Mouse (Mus musculus) heart, embryonic 13.5 days (tissue): Measurements from ENCODE around the gene Eid3. TPM values are rescaled to one million over a fixed set of nuclear protein-coding genes. Genes with fewer than 3 reads are reported as not detected.

Experiments used
- ATAC-seq: fragments of 200-750 bp; cut with Nextera tagmentation; 2 replicates; pipeline ENCODE4 v1.8.0; 2017; ENCODE audit warnings: moderate TSS enrichment; ENCODE audit not compliant: insufficient number of reproducible peaks, low FRiP score, low TSS enrichment; ENCODE audit errors: extremely low read depth
- H3K27ac ChIP-seq: fragments of 300-500 bp; sonication (generic); replicated peaks from 2 replicates; pipeline ENCODE4 v1.5.1; 2015; ENCODE audit warnings: moderate library complexity, mild to moderate bottlenecking, inconsistent platforms
- H3K27me3 ChIP-seq: fragments of 300-500 bp; sonication (generic); replicated peaks from 2 replicates; pipeline ENCODE4 v1.6.1; 2015; ENCODE audit warnings: mild to moderate bottlenecking, inconsistent platforms
- H3K36me3 ChIP-seq: fragments of 300-500 bp; sonication (generic); 2 replicates; pipeline ENCODE4 v1.6.1; 2015; ENCODE audit warnings: mild to moderate bottlenecking, inconsistent platforms
- H3K4me1 ChIP-seq: fragments of 300-500 bp; sonication (generic); 2 replicates; pipeline ENCODE4 v1.6.1; 2015; ENCODE audit warnings: inconsistent platforms
- H3K4me2 ChIP-seq: fragments of 300-500 bp; sonication (generic); 2 replicates; pipeline ENCODE4 v1.6.1; 2015; ENCODE audit warnings: inconsistent platforms, mild to moderate bottlenecking, moderate library complexity
- H3K4me3 ChIP-seq: fragments of 300-500 bp; sonication (generic); 2 replicates; pipeline ENCODE4 v1.5.1; 2015; ENCODE audit warnings: moderate library complexity, mild to moderate bottlenecking, inconsistent platforms
- H3K9ac ChIP-seq: fragments of 300-500 bp; sonication (generic); 2 replicates; pipeline ENCODE4 v1.6.1; 2015; ENCODE audit warnings: inconsistent platforms, mild to moderate bottlenecking, moderate library complexity
- H3K9me3 ChIP-seq: fragments of 300-500 bp; sonication (generic); 2 replicates; pipeline ENCODE4 v1.6.1; 2016; ENCODE audit warnings: inconsistent platforms
- WGBS: fragments of 180-500 bp; shearing (Covaris S2); methylation state at CpG from one replicate; pipeline ENCODE4 v1.1.7; 2015; ENCODE audit warnings: mixed read lengths; 5-methylcytosine and 5-hydroxymethylcytosine counted together
- polyA plus RNA-seq: library from polyadenylated mRNA; unstranded; fragments of >200 nt; fragmentation: Nextera tagmentation; extraction: Ambion mirVana; gene quantifications from 2 replicates; pipeline ENCODE4 v1.2.1, GENCODE M21; 2015

The Eid3 gene
- polyA plus RNA-seq, 1 experiment from 2014 or later: 0.36 TPM

DNA sequence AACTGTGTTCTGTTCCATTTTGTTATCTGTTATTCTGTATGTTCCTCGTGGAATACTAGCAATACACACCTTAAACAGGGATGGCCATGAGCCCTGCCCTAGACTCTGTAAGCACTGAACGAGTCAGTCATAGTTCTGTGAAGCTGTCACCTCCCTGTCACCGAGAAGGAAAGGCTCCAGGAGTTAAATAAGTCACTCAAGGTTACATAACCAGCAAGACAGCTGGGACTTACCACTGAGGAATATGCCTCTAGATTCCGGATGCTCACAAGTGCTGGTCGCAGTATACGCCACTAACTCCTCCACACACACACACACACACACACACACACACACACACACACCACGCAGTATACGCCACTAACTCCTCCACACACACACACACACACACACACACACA, 21.7 kb upstream of the Eid3 start:
- no peak overlapping the region for H3K27ac ChIP-seq
- no peak overlapping the region for H3K4me3 ChIP-seq
- no peak overlapping the region for H3K9ac ChIP-seq
- H3K4me1 ChIP-seq: no peaks in the 10 kb centered on the region
- 76% methylated on average over 7 of the region's 8 CpGs for WGBS
- ATAC-seq: no peak
- no peaks in the 10 kb centered on the region for H3K27me3 ChIP-seq
- H3K4me2 ChIP-seq: no peak overlapping the region
- H3K9me3 ChIP-seq: no peaks in the 10 kb centered on the region
- no peaks in the 10 kb centered on the region for H3K36me3 ChIP-seq

DNA sequence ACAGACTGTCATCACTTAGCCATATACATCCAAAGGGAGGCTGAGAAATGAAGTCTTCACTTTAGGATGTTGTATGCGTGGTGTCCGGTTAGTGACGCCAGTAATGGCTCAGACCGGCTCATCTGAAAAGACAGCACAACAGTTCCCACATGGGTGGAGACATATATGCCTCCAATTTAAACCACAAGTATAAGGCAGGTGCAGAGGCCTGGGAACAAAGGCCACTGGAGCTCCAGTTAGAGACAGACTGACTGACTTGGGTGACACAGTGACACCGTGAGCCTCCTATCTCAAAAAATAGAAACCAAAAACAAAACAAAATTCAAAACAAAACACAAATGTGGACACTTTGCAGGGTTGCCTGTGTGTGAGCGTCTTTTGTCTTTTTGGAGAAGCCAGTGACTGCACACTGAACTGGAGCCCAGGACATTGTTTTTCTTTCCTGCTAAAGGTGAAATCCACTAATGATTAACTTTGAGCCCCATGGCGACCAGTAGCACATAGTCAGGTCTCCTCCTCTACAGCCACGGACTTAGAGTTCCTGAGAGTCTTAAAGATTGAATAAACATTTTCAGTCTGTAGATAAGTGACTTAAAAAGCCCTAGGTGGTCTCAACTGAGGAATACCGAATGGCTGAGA, 18.5 kb upstream of the Eid3 start:
- H3K27me3 ChIP-seq: no peaks in the 10 kb centered on the region
- no peak overlapping the region for H3K27ac ChIP-seq
- no peak overlapping the region for H3K4me3 ChIP-seq
- no peak for ATAC-seq
- no peak overlapping the region for H3K4me2 ChIP-seq
- no peaks in the 10 kb centered on the region for H3K4me1 ChIP-seq
- no peak overlapping the region for H3K9ac ChIP-seq
- WGBS: 68% methylated on average over 9 of the region's 9 CpGs
- no peaks in the 10 kb centered on the region for H3K9me3 ChIP-seq
- H3K36me3 ChIP-seq: no peaks in the 10 kb centered on the region

DNA sequence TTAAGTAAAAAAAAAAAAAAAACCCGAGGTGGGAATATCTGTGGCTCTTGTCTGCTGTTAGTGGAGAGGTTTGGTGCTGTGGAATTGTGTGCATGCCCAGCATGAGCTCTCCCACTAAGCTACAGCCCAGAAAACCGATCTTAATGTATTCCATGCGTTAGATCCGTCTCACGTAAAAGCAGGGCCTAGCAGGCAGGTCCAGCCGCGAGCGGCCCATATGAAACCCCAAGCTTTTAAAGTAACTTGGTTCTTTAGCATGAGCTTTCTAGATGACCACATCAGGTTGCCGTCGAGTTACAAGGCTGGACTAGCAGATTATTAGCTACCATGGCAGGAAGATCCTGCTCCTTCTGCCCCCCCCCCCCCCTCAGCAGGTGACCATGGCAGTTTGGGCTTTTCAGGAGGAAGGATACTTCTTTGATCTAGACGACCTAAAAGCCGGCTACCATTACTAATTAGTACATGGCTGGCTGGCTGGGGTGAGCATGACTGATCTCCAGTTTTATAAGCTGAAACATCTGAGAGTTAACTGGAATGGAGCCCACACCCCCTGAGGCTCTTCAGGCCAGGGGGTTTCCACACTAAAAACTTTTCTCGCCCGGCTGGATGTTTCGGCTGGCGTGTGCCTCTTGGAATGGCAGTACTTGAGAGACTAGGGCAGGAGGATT, 16.6 kb upstream of the Eid3 start:
- H3K4me2 ChIP-seq: no peak overlapping the region
- no peak overlapping the region for H3K9ac ChIP-seq
- H3K36me3 ChIP-seq: no peaks in the 10 kb centered on the region
- H3K27ac ChIP-seq: no peak overlapping the region
- 68% methylated on average over 16 of the region's 16 CpGs for WGBS
- no peaks in the 10 kb centered on the region for H3K27me3 ChIP-seq
- no peak overlapping the region for H3K4me3 ChIP-seq
- H3K9me3 ChIP-seq: no peaks in the 10 kb centered on the region
- no peaks in the 10 kb centered on the region for H3K4me1 ChIP-seq
- no peak for ATAC-seq

DNA sequence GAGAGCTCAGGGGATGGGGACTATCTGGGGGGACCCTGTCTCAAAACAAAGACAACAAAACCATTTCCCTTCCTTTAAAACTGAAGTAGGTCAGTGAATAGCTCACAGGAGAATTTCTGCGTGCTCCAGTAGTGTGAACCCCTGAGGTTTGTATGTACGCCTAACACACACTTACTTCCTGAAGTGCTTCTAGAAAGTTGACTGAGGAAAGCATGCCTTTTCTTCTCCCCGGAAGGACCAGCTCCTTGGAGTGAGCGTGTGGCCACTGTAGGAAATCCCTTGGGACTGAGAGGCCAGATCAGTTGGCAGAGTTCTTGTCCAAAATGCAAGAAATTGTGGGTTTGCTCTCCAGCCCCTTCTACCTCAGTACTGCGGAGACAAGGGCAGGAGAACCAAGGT, 16.1 kb upstream of the Eid3 start:
- Histone ChIP-seq H3K9ac (no peak overlapping the region), H3K9me3 (no peaks in the 10 kb centered on the region), H3K27me3 (no peaks in the 10 kb centered on the region), H3K36me3 (no peaks in the 10 kb centered on the region), H3K27ac (no peak overlapping the region), H3K4me3 (no peak overlapping the region), H3K4me2 (no peak overlapping the region), H3K4me1 (no peaks in the 10 kb centered on the region)
- 77% methylated on average over 5 of the region's 5 CpGs for WGBS
- ATAC-seq: no peak

DNA sequence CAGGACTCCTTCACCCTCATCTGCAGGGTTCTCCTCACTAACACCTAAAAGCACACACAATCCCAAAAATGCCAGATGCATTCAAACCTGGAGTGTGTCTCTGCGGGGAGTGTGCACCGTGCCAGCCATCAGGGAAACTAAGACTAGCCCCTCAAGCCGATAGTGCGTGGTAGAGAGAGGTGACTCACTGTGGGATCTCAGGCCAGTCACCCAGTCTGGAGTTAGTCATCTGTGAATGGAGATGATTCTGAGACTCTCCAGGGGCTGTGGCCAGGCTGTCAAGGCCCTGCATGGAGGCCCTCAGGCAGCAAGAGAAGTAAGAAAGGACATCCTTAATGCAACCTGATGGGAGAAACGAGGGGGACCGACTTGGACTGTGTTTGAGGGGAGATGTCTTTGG, 14.7 kb upstream of the Eid3 start:
- no peaks in the 10 kb centered on the region for H3K36me3 ChIP-seq
- H3K9me3 ChIP-seq: no peaks in the 10 kb centered on the region
- no peaks in the 10 kb centered on the region for H3K27me3 ChIP-seq
- no peak overlapping the region for H3K4me2 ChIP-seq
- H3K27ac ChIP-seq: no peak overlapping the region
- WGBS: 78% methylated on average over 6 of the region's 6 CpGs
- no peak overlapping the region for H3K4me3 ChIP-seq
- no peaks in the 10 kb centered on the region for H3K4me1 ChIP-seq
- no peak overlapping the region for H3K9ac ChIP-seq
- no peak for ATAC-seq

DNA sequence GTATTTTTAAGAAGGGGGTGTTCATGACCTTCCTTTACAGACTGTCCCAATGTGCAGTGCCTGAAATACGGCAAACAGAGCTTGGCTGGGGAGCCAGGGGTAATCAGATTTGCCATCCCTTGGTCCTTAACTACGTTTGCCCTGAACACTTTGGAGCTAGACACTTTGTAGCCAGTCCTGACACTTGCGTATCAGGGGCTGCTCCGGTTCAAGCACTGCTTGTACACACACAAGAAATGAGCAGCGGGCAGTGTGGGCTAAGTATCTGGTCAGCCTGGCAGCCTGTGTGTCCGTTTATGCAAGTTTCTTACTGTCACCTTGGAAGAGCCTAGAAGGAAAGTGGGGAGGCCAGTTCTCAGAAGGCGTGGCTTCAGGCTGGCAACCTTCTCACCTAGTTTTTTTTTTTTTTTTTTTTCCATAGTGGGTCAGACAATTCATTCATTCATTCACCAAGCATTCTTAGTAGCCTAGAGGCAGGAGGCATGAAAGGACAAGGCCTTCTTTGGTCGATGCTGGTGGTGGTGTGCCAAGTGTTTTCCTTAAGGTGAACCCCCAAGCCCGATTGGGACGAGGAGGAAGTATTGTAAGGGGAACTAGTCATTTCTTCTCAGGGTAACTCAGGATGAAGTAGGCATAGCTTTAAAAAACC, 8.3 kb upstream of the Eid3 start:
- peak overlapping the region; percentile 77 for H3K4me2 ChIP-seq
- H3K4me3 ChIP-seq: peak overlapping the region; percentile 77
- no peak for ATAC-seq
- 56% methylated on average over 10 of the region's 10 CpGs for WGBS
- no peaks in the 10 kb centered on the region for H3K27me3 ChIP-seq
- peaks cover 30% of the 10 kb centered on the region for H3K4me1 ChIP-seq
- H3K9me3 ChIP-seq: no peaks in the 10 kb centered on the region
- H3K9ac ChIP-seq: peak overlapping the region; percentile 92
- H3K27ac ChIP-seq: peak overlapping the region; percentile 97
- H3K36me3 ChIP-seq: peaks cover 5% of the 10 kb centered on the region; the same call in 1 of the 2 replicates

DNA sequence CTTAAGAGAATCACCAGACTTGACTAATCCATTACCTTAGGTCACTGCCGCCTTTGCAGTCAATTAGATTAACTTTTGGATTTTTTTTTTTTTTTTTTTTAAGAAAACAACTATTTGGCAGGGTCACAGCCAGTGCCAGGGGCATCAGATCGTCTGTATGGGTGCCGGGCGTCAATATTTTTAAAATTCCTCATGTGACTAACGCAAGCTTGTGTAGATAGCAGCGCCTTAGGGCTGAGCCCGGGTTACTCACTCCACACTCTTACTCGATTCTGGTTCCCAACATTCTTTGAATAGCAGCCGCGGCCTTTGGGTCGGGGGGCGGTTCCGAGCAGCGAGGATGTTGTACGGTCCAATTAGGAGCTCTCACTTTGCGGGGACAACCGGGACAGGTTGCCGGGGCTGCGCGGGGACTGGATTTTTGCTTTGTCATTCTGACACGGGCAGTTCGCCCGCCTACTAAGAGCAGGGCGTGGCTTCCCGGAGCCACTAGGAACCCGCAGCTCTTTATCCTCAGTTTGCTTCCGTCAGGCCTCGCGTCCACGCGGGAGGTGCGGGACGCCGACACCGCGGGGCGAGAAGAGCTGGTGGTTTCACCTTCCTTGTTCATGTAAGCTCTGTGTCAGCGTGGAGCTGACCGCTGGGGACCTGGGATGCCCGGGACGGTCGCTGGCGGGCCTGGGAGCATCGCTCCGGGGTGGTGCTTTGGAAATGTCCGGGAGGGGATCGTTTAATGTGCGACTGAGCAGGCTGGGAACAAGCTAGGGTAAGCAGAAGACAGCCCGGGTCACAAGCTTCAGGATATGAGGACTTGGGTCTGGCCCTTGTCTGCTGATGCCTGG, 7.5 kb upstream of the Eid3 start:
- peak overlapping the region; percentile 77 for H3K4me3 ChIP-seq
- no peaks in the 10 kb centered on the region for H3K9me3 ChIP-seq
- H3K27me3 ChIP-seq: no peaks in the 10 kb centered on the region
- ATAC-seq: peak; percentile 84
- WGBS: under 1% methylated on average over 49 of the region's 49 CpGs
- peak overlapping the region; percentile 77 for H3K4me2 ChIP-seq
- H3K9ac ChIP-seq: peak overlapping the region; percentile 92
- peak overlapping the region; percentile 97 for H3K27ac ChIP-seq
- H3K36me3 ChIP-seq: peaks cover 11% of the 10 kb centered on the region
- peaks cover 37% of the 10 kb centered on the region for H3K4me1 ChIP-seq

DNA sequence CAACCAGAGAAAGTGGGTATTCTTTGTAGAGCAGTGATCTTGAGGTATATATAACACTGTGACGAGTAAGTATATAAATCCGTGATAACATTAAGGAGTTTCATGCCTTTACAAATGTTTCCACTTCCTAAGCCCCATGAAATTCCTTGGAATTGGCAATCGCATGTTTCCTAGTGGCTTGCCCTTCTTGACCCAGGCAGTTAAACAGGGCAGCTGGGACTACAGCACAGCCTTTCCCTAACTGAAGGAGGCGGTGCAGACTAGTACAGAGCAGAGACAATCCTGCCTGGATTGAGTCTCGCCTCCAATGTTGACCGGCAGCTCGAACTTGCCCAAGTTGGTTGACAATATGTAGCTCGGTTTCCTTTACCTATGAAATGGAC, 6.9 kb upstream of the Eid3 start:
- WGBS: under 1% methylated on average over 8 of the region's 8 CpGs

DNA sequence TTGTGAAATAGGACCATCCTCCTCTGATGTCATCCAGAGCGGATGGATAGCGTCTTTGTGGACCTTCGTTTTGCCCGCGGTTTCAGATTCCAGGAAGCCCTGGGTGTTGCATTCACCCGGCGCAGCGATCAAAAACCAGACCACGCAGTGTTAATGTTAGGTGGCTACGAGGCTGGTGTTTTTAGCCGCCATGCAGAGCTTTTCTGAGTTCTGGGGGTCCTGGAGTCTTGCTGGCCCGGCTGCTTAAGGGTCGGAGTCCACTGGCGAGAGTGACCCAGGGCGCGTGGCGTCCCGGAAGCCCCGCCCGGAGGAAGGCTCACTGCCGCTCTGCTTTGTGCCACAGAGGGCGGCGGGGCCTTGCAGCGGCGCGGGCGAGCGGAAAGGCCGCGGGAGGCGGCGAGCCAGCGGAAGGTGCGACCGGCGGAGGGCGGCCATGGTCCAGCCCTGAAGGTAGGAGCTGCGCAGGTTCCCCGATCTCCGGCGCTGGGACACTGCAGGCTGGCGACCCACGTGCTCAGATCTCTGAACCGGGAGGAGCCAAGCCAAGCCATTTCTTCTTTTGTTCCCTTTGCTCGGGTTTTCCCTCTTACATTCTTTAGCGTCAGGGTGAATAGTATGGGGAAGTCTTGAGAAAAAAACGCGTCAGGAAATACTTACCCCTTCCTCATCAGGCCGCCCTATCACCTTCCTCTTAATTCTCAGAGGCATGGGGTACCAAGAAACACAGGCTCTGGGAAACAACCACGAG, 6.1 kb upstream of the Eid3 start:
- Histone ChIP-seq H3K36me3 (peaks cover 21% of the 10 kb centered on the region), H3K27me3 (no peaks in the 10 kb centered on the region), H3K27ac (peak overlapping the region; percentile 97), H3K4me3 (peak overlapping the region; percentile 77), H3K4me2 (peak overlapping the region; percentile 77), H3K9ac (peak overlapping the region; percentile 92), H3K4me1 (peaks cover 39% of the 10 kb centered on the region), H3K9me3 (no peaks in the 10 kb centered on the region)
- under 1% methylated on average over 50 of the region's 50 CpGs for WGBS
- peak; percentile 44 for ATAC-seq

More for the DNA sequence above, 6.9 kb upstream of the Eid3 start:
- H3K36me3 ChIP-seq: peaks cover 17% of the 10 kb centered on the region
- peak overlapping the region; percentile 77 for H3K4me2 ChIP-seq
- H3K9me3 ChIP-seq: no peaks in the 10 kb centered on the region
- H3K4me3 ChIP-seq: peak overlapping the region; percentile 77
- peak overlapping the region; percentile 97 for H3K27ac ChIP-seq
- no peaks in the 10 kb centered on the region for H3K27me3 ChIP-seq
- peaks cover 39% of the 10 kb centered on the region for H3K4me1 ChIP-seq
- no peak; the same call in 1 of the 2 replicates for ATAC-seq
- H3K9ac ChIP-seq: peak overlapping the region; percentile 92

DNA sequence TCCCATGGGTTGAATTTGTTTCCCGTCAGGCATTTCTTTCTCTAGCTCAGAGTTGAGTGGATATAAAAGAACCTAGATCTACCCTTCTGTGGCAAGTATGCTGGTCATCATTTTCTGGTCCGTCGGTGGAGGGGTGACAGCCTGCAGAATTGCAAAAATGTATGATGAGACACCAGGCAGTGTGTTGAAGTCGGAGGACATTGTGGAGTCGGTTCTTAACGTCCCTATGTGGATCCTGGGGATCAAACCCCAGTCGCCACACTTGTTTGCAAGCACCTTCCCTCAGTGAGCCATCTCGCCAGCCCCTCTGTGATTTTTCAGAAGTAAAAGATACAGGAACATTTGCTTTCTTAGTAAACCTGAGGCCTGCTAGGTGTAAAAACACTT, 5.5 kb upstream of the Eid3 start:
- H3K4me3 ChIP-seq: peak overlapping the region; percentile 77
- peak overlapping the region; percentile 97 for H3K27ac ChIP-seq
- H3K9me3 ChIP-seq: no peaks in the 10 kb centered on the region
- peak overlapping the region; percentile 92 for H3K9ac ChIP-seq
- H3K4me1 ChIP-seq: peaks cover 44% of the 10 kb centered on the region
- no peak for ATAC-seq
- WGBS: 10% methylated on average over 8 of the region's 8 CpGs
- peaks cover 21% of the 10 kb centered on the region for H3K36me3 ChIP-seq
- peak overlapping the region; percentile 77 for H3K4me2 ChIP-seq
- H3K27me3 ChIP-seq: no peaks in the 10 kb centered on the region
